Mouse (Mus musculus) naive thymus-derived CD4-positive, alpha-beta T cell, adult 2 months (primary cell): ENCODE results near the gene Ndufs8.

Experiments
- DNase-seq: peaks from one replicate; pipeline ENCODE4 v3.0.0-alpha.2; 2011; ENCODE audit warnings: low read depth

Ndufs8 gene

DNA sequence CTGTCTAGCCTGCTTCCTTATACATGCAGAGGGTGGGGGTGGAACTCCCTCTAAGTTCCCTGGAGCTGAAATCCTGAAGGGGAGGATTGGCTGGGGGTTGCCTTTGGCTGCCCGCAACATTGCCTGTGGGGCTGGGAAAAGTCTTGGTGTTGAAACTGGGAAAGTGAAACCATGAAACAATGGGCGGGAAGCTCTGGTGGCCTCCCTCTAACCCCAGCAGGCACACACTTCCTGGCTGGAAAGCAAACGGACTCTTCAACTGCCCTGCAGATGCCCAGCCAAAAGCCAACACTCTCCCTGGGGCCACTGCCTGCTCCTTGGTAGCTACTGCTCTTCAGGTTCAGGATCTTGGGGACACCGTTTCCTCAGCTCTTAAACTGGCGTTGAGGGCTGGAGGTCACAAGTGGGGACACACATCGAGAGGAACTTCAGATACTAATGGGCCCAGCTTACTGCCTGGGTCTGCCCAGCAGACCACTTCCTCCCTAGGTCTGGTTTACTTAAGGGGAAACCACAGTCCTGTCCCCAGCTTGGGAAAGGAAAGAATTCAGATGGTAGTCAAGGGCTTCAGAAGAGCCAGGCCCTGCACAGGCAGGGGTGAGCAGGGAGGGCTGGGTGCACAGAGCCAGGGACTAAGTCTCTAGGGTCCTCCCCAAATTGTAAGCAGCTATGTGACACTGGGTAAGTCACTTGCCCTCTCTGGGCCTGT lies 7.2 kb downstream of the Ndufs8 start:
- peak; percentile 30 for DNase-seq

DNA sequence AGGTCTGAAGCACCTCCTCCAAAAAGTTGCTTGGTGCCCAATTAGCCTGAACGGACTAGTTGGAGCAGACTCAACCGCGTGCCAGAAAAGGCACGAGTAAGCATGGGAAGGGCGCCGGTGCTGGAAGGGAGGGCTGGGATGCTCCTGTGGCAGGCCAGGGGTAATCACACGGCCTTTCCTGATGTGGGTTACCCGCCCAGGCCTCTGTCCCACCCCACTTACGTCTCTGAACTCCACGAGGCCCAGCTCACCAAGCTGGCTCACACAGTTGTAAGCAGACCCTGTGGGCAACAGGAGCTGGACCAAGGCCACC lies 8.3 kb downstream of the Ndufs8 start:
- DNase-seq: no peak

DNA sequence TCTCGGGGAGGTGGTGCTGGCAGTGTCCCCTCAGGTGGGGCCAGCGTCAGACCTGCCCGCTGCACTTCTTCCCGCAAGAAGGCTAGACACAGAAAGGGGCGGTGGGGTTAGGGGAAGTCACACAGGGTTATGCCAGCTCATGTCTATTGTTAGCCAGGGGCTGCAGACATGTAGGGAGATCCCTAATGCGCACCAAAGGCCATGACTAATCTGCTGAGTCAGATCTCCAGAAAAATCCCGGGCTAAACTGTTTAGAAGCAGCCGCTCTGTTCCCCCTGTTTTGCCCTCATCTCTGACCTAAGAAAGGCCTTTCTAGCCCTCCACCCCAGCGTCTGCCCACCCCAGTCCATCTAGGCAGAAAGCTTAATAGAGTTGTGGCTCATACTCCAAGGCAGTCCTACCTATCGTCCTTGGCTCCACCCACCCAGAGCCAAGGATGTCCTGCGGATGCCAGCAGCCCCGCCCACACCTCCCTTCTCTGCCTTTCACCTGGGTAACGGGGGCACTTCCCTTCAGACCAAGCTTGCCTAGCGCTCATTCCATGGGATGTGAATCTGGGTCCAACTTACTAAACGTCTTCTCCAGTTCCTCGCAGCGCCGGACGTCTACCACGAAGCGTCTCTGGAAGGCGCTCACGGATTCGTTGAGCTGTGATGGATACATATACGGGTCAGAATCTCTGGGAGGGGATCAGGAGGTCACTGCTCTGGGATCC lies 8.8 kb downstream of the Ndufs8 start:
- no peak for DNase-seq

DNA sequence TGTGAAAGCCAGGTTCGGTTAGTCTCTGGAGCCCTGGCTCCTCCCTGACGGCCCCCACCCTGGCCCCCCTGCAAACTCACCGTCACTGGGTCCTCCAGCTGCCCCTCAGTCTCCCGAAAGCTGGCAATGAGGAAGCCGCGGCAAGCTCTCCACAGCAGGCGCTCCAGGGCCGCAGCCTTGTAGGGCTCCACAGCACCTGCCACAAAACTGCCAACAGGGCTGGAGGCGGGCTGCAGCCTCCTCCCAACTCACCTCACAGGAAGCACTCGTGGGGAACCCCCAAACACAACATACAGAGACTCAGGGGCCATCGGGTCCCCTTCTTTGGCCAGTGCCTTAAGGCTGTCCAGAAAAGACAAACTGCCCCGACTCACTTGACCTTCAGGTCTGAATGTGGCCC lies 9.6 kb downstream of the Ndufs8 start:
- DNase-seq: no peak

DNA sequence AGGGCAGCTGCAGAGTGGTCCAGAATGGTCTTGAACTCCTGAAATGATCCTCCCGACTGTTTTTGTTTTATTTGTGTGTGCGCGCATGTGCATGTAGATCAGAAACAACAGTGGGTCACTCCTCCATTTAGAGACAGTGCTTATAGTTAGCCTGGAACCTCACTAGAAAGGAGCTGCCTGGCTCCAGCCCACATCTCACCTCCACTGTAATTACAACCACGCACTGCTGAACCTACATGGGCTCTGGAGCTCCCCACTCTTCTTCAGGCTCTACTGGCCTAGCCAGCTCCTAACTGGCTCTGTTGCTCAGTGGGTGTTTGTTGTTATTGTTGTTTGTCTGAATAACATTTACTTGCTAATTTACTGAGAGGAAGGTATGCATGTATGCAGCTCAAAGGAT lies 13.0 kb downstream of the Ndufs8 start:
- DNase-seq: no peak

DNA sequence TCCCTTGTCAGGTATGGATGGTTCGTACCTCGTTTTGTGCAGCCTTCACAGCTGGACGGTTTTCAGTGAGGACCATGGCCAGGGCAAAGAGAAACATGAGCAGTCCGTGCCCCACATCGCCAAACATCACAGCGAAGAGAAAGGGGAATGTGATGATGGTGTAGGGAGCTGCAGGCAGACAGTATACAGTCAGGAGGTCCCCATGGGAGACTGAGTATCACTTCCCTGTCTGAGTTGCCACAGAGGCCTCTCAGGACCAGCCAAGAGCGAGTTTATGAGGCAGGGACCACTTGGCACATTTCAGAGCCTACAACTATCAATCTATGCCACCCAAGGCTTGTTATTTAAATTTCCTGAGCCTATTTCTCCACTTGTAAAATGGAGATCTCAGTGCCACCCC lies 13.6 kb downstream of the Ndufs8 start:
- no peak for DNase-seq

DNA sequence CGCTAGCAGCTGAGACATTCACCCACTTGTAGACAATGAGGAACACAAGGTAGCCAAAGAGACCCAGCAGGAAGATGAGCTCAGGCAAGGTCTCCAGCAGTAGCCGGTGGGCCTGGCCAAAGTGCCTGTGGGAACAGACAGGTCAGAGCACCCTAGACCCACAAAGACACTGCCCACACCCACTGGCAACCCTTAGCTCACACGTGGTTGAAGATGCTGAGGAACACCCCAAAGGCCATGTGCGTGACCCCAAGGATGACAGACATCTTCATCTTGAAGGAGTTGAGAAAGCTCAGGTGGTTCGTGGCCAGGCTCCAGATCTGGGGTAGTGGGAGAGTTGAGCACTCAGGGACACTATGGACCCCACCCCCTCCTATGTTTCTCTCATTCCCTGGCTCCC lies 15.0 kb downstream of the Ndufs8 start:
- no peak for DNase-seq

DNA sequence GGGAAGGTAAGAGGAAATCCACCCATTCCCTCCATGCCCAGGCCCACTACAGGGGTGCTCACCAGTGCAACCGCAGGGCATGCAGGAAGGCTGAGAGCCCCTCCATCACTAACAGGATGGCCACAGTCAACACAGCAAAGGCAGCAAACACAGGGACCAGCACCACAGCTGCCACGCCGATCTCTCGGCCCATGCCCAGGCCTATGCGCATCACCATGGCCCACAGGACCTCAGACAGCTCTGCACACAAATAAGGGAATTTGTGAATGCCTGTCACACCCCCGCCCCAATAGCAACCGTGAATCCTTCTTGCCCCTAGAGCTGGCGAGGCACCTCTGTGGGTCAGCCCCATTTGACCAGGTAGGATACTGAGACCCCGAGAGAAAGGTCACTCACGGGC lies 16.4 kb downstream of the Ndufs8 start:
- no peak for DNase-seq

DNA sequence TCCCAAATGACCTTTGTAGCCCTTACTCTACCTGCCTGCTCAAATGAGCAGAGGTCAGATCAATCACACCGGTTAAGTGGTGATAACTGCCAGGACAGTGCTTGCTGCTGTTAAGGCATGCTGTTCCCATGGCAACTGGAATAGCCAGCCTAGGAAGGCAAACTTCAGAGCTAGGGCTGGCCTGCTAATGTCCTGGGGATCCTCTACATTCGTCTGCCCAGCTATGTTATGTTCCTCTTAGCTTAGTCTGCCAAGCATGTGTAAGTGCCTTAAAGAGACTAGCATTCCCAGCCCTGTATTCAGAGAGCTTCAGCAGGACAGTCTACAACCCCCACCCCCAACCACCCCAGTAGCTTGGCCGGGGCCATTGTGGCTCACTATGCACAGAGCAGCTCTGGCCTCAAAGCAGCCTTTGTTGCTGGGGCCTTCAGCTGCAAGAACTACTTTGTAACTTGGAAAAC lies 17.4 kb downstream of the Ndufs8 start:
- DNase-seq: no peak

DNA sequence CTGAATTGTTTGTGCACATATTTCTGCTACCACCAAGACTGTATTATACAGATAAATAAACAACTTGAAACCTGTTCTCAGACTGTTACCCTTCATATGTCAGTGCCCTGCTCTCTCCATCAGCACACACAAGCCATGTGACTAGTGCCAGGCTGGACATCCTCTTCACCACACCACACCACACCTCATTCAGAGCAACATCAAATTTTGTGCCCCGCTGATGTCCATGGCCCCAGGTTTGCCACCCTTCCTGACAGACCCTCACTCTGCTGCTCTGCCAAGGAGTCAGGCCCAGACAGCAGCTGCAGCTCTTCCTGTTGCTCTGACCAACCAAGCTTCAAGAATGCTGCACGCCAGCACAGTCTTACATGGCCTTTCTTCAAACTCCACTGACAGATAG lies 18.3 kb downstream of the Ndufs8 start:
- no peak for DNase-seq

DNA sequence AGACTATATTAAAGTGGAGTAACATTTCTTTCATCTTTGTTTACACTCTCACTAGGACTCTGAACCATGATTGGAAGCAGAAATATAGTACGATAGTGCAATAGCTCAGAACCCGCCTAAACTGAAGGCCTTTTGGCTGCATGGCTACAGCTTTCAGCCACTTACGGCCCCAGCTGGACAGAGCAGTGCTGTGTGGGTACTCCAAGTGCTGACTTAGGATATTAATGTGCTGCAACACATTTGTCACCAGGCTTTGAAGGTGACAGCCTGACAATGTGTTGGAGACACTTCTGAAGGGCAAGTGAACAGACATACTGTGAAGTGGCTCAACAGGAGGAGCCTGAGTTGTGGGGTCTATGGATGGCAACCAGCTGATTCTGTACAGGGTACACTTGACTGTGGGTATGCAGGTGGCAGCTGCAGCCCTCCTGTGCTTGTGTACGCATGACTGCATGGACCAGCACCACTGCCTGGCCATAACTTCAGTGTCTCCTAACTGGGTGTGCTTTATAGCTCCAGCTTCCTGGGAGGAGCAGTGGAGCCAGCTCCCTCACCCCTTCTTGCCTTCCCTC lies 18.9 kb downstream of the Ndufs8 start:
- no peak for DNase-seq

DNA sequence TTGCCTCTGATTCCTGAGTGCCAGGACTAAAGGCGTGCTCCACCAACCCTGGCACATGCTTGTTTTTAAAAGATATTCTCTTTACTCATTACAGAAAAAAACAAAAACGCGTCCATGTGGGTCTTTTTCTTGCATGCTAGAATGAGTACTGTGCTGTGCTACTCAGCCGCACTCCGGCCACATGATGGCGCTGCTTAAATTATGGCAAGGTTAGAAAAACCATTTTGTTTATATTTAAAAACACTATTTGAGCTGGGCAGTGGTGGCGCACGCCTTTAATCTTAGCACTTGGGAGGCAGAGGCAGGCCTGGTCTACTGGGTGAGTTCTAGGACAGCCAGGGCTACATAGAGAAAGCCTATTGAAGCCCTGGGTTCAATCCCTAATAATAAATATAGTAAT lies 22.4 kb downstream of the Ndufs8 start:
- peak; percentile 63 for DNase-seq

DNA sequence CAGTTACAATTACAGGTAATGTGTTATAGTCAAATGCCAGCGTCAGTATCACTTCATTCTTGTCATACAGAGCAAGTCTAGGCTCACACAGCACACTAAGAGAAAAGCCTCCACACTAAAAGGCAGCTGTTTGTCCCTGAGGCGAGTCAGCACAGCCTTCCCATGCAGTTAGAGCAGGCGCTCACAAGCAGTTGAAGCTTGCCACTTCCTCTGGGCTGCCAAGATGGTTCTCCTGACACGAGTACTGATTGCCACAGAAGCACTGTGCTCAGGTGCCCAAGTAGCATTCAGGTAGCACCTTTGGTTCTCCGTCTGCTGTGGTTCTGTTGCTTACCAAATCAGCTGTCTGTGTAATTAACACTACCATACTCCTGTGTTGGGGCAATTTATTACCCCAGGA lies 23.5 kb downstream of the Ndufs8 start:
- no peak for DNase-seq

DNA sequence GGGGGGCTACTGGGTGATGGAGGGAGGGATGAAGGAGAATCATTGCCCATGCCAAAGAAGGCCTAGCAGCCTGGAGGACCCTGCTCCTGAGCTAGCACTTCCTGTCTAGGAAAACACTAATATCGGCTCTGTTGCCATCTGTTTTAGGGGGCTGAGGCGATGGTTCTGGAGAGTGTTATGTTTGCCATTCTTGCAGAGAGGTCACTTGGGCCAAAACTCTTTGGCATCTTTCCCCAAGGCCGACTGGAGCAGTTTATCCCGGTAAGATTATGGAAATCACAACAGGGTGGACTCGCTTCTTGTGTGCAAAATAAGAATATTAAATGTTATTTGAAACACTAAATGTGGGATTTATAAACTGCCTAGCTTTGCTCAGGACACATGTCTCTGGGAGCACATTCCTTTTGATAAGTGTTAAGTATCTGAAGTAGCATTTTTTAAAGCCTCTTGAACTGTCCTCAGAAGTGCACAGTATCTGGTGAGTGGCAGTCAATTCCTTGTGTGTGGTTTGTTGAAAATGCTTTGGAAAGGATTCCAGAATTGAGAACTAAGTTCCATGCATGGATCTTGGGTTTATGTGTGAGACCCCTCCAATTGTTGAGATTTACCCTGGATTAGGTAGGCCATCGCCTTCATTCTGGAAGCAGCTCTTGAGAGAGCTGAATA lies 28.1 kb downstream of the Ndufs8 start:
- no peak for DNase-seq

DNA sequence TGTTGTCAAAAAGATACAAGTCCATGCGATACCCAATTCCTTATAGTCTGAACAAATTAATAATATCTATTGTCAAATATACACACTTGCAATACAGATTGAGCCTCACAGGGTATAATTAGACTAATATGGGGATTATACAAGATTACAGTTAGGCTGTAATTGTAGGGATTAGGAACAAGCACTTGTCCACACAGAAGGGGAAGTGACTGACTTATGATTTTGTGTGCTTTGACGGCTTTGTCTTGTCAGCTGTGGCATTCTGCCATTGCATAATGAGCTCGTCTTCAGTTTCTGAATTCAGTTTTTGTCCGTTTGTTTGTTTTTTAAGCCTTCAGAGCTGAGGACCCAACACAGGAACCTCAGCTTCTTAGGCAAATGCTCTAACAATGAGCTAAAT lies 30.4 kb downstream of the Ndufs8 start:
- DNase-seq: no peak

DNA sequence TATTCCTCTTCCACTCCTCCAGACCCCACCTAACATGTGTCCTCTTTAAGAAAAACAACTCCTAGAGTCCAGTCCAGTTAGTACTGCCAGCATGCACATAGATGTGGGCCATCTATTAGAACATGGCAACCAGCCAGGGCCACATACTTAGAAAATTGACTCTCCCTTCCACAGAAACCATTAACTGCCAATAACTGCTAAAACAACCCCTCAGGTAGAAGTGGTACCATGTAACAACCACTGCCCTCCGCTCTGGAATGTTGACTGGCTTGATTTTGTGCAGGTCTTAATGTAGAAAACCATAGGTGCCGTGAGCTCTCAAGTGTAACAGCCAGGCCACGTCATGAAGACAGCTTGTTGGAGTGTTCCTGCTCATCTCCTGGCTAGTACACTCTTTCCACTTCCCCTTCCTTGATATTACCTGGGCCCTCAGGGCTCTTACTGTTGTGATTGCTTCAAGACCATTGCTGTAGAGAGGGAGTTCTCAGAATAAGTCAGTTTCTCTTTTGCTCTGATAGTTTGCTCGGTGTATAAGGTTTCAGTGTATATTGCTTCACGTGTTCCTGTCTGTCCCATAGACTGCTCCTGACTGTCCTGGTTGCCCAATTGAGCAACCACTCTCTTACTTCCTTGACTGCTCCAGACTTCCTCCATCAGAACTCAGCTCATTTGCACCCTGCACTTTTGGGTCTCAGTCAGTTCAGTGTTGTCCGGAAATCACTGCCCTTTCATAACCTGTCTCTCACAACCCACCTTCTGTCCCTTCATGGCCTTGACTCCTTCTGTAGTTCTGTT lies 32.3 kb downstream of the Ndufs8 start:
- DNase-seq: no peak

DNA sequence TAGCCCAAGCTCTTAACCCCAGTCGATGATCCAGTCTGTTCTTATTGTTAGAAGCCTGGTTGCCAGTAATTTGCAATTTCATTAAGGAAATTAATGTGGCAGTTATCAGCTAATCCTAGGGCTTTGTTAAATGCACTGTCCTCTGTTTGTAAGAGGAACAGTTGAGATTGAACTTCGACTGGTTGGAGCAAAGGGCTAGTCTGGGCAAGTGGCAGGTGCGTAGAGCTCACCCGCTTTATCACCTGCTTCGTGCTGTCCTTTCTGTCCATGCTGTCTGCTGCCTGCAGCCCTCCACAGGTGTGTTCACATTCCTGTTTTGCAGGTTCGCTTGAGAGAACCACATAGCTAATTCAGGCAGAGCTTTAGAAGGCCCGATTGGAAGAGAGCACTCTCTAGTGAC lies 37.5 kb downstream of the Ndufs8 start:
- no peak for DNase-seq

DNA sequence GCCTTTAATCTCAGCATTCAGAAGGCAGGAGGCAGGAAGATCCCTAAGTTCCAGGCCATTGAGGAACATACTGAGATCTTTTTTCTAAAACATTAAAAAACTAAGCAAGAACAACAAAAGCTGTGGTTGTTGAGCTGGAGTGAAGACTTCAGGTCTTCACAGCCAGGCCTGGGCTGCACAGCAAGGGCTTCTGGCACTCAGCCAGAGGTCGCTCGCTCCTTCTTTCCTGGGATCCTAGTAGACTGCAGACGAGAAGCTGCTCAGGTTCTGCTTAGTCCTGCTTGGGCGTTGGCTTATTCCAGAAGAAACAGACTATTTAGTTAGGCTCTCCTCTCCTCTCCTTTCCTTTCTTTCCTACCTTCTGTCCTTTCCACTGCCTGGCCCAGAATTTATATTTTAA lies 40.2 kb downstream of the Ndufs8 start:
- DNase-seq: no peak

DNA sequence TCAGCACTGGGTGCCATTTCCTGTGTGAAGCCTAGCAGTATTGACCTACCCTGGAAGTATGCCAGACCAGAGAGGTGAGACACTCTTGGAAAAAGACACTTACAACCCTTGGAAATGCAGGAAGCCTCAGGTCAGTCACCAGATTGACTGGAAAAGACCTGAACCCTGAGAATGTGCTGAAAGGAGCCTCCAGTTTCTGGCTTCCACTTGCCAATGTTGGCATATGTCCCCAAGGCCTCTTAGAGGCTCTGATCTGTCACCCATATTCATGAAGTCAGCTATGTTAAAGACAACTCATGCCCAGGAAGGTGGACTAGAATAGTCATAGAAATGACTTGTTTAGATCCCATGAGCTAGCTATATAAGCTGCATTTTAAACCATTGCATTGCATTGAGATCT lies 41.1 kb downstream of the Ndufs8 start:
- no peak for DNase-seq

DNA sequence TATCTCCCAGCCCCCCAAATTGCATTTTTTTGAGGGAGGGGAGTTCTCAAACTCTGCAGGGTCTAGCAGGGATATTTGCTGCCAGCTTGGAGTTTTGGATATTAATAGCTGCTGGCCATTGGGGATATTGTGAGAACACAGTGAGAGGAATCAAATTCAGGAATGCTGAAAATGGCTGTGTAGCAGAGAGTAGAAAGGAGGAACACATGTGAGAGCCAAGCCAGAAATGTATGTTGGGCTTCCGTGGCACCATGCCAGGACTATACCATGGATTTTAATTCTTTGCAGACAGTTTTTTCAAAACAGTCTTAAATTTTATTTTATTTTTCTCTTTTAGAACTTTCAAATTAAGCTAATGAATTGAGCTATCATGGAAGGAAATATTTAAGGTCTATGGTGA lies 44.3 kb downstream of the Ndufs8 start:
- DNase-seq: no peak

DNA sequence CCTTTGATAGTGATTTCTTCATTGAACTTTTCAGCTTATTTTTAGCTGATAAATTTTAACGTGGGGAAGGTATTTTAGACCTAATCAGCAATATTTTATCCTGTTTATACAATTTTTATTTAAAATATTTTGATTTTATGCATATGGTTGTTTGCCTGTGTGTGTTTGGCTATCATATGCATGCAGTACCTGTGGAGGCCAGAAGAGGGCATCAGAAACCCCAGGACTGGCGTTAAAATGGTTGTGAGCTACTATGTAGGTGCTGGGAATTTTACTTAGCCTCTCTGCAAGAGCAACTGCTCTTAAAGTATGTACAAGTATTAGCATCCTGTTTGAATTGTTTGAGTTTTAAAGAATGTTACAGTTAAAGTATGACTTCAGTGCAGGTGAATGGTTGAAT lies 47.6 kb downstream of the Ndufs8 start:
- peak; percentile 45 for DNase-seq

DNA sequence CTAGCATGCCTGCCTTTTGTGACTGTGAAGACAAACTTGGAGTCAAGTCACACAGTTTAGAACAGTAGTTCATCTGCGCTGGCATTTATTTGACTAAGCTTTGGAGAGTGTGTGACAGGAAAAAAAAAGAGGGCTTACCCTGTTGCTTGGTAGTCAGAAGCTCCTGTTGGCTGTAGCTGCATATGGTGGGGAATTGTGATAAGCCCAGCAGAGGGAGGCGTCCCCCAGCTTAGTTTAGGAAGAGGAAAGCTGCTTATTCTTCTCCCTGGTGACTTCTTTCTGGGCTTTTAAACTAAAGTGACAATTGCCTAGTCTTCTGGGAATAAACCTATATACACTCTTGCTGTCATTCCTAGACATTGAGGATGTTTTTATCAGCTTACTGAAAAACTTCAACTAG lies 49.9 kb downstream of the Ndufs8 start:
- no peak for DNase-seq
